Mouse (Mus musculus) forebrain, embryonic 16.5 days (tissue): ENCODE measurements at regions not wholly inside any gene's neighbourhood (a gene's known extent, or its start where the extent isn't known, plus 50 kb on each side); places are given as distances from the start of the nearest gene placed in this dataset.

Experiments used
- ATAC-seq: fragments of 200-750 bp; cut with Nextera tagmentation; 2 replicates; pipeline ENCODE4 v1.8.0; 2017; ENCODE audit warnings: mild to moderate bottlenecking, moderate library complexity
- H3K27ac ChIP-seq: fragments of 300-500 bp; sonication (generic); 2 replicates; pipeline ENCODE4 v1.5.1; 2014; ENCODE audit warnings: low read length, control low read depth
- H3K27me3 ChIP-seq: fragments of 300-500 bp; sonication (generic); replicated peaks from 2 replicates; pipeline ENCODE4 v1.6.1; 2014; ENCODE audit warnings: low read length; ENCODE audit not compliant: control insufficient read depth, insufficient read depth
- H3K36me3 ChIP-seq: fragments of 300-500 bp; sonication (generic); 2 replicates; pipeline ENCODE4 v1.6.1; 2014; ENCODE audit not compliant: control insufficient read depth, insufficient read depth
- H3K4me1 ChIP-seq: fragments of 300-500 bp; sonication (generic); replicated peaks from 2 replicates; pipeline ENCODE4 v1.6.1; 2014; ENCODE audit warnings: low read length; ENCODE audit not compliant: control insufficient read depth, insufficient read depth
- H3K4me2 ChIP-seq: fragments of 300-500 bp; sonication (generic); 2 replicates; pipeline ENCODE4 v1.6.1; 2014; ENCODE audit warnings: mild to moderate bottlenecking, low read length, control low read depth
- H3K4me3 ChIP-seq: fragments of 300-500 bp; sonication (generic); replicated peaks from 2 replicates; pipeline ENCODE4 v1.5.1; 2014; ENCODE audit warnings: mild to moderate bottlenecking, low read length, control low read depth
- H3K9ac ChIP-seq: fragments of 300-500 bp; sonication (generic); replicated peaks from 2 replicates; pipeline ENCODE4 v1.6.1; 2014; ENCODE audit warnings: low read depth, low read length, control low read depth
- H3K9me3 ChIP-seq: fragments of 300-500 bp; sonication (generic); 2 replicates; pipeline ENCODE4 v1.6.1; 2016; ENCODE audit warnings: low read length; ENCODE audit not compliant: control insufficient read depth
- WGBS: fragments of 180-500 bp; shearing (Covaris S2); extraction: QIAGEN DNeasy Blood & Tissue Kit; methylation state at CpG from one replicate; pipeline ENCODE4 v1.1.7; 2014; 5-methylcytosine and 5-hydroxymethylcytosine counted together

GRCm38 (mm10) chr8:116264078-116264477 is 240.7 kb upstream of the Dynlrb2 start:
- Histone ChIP-seq H3K4me1 (no peaks in the 10 kb centered on the region; the same call in 1 of the 2 replicates), H3K27ac (no peak overlapping the region), H3K36me3 (no peaks in the 10 kb centered on the region), H3K9me3 (no peaks in the 10 kb centered on the region), H3K27me3 (no peaks in the 10 kb centered on the region), H3K9ac (no peak overlapping the region), H3K4me3 (no peak overlapping the region), H3K4me2 (no peak overlapping the region)
- WGBS = 93% methylated on average over 3 of the region's 3 CpGs
- no peak for ATAC-seq

DNA sequence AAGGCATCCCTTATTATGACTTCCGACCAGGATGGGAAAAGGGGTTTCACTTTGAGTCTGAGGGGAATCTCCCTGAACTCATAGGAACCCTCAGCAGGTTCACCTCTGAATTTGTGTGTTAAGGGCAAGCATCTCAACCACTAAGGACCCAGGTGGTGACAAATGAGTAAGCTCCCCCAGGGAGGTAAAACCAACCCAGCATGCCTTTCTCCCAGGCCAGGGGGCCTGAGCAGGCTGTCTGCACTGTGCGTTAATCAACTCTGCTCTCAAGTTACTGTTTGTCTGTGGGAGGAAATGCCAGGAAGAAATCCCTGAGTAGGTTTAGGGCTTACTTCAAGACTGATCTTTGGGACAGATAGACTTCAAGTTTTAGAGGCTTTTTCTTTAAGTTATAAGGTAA is 243.5 kb upstream of the Dynlrb2 start:
- 33% methylated on average over 2 of the region's 2 CpGs for WGBS
- Histone ChIP-seq H3K27me3 (no peaks in the 10 kb centered on the region), H3K9me3 (no peaks in the 10 kb centered on the region), H3K27ac (no peak overlapping the region), H3K4me3 (no peak overlapping the region), H3K9ac (no peak overlapping the region), H3K36me3 (no peaks in the 10 kb centered on the region), H3K4me2 (no peak overlapping the region), H3K4me1 (no peaks in the 10 kb centered on the region)
- no peak for ATAC-seq

DNA sequence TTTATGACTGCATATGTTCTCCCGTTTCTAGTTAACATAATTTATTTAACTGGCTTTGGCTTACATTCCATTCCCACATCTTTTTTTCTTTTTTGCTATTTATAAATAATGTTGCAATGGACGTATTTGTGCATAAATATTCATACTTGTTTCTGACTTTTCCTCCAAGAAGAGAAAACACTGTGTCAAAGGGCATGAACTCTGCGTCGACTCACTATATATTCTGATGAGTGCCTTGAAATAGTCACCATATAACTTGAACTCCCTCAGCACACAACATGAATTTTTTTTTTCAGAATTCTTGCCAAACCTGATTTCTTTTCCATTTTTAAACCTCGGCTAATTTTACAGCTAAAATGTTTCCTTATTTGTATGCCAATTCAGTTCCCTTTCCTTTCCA is 249.4 kb upstream of the Dynlrb2 start:
- Histone ChIP-seq H3K4me1 (no peaks in the 10 kb centered on the region), H3K36me3 (no peaks in the 10 kb centered on the region), H3K9ac (no peak overlapping the region), H3K27ac (no peak overlapping the region), H3K27me3 (no peaks in the 10 kb centered on the region), H3K9me3 (no peaks in the 10 kb centered on the region), H3K4me3 (no peak overlapping the region), H3K4me2 (no peak overlapping the region)
- no peak for ATAC-seq
- 76% methylated on average over 5 of the region's 5 CpGs for WGBS

DNA sequence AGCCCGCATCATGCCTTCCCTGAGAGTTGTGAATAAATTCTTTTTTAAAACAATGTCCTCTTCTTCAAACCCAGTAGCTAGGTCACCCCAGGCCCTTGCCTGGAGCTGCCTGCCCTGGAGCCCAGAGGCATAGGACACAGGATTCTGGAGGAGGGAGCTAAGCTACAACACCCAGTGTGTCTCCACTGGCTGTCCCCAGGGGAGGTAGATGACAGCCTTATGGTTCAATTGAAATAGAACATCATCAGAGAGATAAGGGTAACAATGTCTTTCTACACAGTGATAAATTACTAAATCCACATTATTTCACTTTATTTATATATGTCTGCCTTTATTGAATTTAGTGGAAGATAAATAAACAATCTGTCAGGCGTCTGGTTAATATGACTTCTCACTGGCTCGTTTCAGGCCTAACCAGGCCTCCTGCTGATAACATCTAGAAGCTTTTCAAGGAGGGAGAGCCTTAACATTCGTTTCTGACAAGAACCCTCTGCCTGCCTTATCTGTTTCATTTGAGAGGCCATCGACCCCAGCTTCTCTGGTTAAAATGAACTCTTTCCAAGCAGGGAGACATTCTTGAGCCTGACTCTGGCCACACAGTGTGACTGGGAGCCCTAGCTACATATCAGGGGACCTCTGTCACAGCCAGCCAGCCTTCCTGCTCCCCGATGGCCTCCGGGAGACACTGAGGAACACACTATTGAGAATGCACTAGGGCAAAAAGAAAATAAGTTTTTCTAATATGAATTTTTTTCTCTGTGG is 252.1 kb upstream of the Dynlrb2 start:
- no peak overlapping the region for H3K4me3 ChIP-seq
- 70% methylated on average over 7 of the region's 7 CpGs for WGBS
- H3K36me3 ChIP-seq = no peaks in the 10 kb centered on the region
- no peak for ATAC-seq
- no peaks in the 10 kb centered on the region for H3K4me1 ChIP-seq
- H3K27me3 ChIP-seq = no peaks in the 10 kb centered on the region
- H3K9me3 ChIP-seq = no peaks in the 10 kb centered on the region
- H3K27ac ChIP-seq = no peak overlapping the region
- H3K9ac ChIP-seq = no peak overlapping the region
- H3K4me2 ChIP-seq = no peak overlapping the region

GRCm38 (mm10) chr8:116248398-116248797 is 256.4 kb upstream of the Dynlrb2 start:
- no peak for ATAC-seq
- H3K27ac ChIP-seq = no peak overlapping the region
- H3K4me2 ChIP-seq = no peak overlapping the region
- WGBS = 92% methylated on average over 1 of the region's 1 CpGs
- H3K9me3 ChIP-seq = no peaks in the 10 kb centered on the region
- H3K9ac ChIP-seq = no peak overlapping the region
- H3K27me3 ChIP-seq = peaks cover under 1% of the 10 kb centered on the region; the same call in 1 of the 2 replicates
- peaks cover 3% of the 10 kb centered on the region; the same call in 1 of the 2 replicates for H3K4me1 ChIP-seq
- no peaks in the 10 kb centered on the region for H3K36me3 ChIP-seq
- no peak overlapping the region for H3K4me3 ChIP-seq

DNA sequence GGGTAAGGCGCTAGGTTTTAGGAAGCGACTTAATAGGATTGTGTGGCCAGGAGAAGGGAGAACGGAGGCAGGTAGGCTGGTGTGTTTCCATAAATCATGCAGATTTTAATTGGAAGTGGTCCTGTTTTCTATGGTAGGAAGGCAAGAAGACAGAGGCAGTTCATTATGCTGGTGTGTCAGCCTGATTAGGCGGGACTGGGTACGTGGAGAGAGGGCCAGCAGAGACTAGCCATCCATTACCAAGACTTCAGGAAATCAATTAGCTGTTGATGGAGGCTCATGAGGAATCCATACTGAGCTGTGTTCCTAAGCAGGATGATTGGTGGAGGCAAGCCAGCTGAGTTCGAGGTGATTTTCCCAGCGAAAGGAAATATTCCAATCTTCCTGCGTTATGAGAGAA is 261.3 kb upstream of the Dynlrb2 start:
- peaks cover 3% of the 10 kb centered on the region; the same call in 1 of the 2 replicates for H3K4me1 ChIP-seq
- no peak overlapping the region for H3K4me2 ChIP-seq
- H3K36me3 ChIP-seq = no peaks in the 10 kb centered on the region
- no peak overlapping the region for H3K9ac ChIP-seq
- H3K27me3 ChIP-seq = peaks cover 7% of the 10 kb centered on the region; the same call in 1 of the 2 replicates
- H3K4me3 ChIP-seq = no peak overlapping the region
- H3K9me3 ChIP-seq = no peaks in the 10 kb centered on the region
- no peak overlapping the region for H3K27ac ChIP-seq
- 39% methylated on average over 8 of the region's 8 CpGs for WGBS
- ATAC-seq = no peak

DNA sequence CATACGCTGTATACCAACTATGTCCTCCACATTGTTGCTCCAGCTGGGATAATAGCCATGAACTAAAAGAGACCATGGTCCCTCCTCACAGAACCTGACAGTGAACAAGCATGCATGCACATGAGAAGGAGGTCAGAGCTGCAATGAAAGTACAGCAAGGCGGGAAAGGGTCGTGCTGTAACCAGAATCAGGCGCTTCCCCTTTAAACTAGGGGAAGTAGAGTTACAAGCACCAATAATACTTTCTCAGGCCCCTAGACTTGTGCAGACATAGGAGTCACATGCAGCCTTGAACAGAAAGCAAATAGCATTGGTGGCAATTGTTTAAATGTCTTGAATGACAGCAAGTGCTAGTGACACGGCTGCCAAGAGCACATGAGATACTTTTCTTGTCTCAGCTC is 261.8 kb upstream of the Dynlrb2 start:
- Histone ChIP-seq H3K4me1 (peaks cover 3% of the 10 kb centered on the region; the same call in 1 of the 2 replicates), H3K9ac (no peak overlapping the region), H3K27me3 (peaks cover 7% of the 10 kb centered on the region; the same call in 1 of the 2 replicates), H3K36me3 (no peaks in the 10 kb centered on the region), H3K9me3 (no peaks in the 10 kb centered on the region), H3K4me2 (no peak overlapping the region), H3K27ac (no peak overlapping the region), H3K4me3 (no peak overlapping the region)
- no peak for ATAC-seq
- WGBS = 72% methylated on average over 5 of the region's 5 CpGs

GRCm38 (mm10) chr8:116241987-116242242 is 262.9 kb upstream of the Dynlrb2 start:
- Histone ChIP-seq H3K36me3 (no peaks in the 10 kb centered on the region), H3K9ac (no peak overlapping the region), H3K4me3 (no peak overlapping the region), H3K9me3 (no peaks in the 10 kb centered on the region), H3K4me2 (no peak overlapping the region), H3K27me3 (peaks cover 7% of the 10 kb centered on the region; the same call in 1 of the 2 replicates), H3K4me1 (peaks cover 3% of the 10 kb centered on the region; the same call in 1 of the 2 replicates), H3K27ac (no peak overlapping the region)
- WGBS = 83% methylated on average over 5 of the region's 5 CpGs
- no peak for ATAC-seq

DNA sequence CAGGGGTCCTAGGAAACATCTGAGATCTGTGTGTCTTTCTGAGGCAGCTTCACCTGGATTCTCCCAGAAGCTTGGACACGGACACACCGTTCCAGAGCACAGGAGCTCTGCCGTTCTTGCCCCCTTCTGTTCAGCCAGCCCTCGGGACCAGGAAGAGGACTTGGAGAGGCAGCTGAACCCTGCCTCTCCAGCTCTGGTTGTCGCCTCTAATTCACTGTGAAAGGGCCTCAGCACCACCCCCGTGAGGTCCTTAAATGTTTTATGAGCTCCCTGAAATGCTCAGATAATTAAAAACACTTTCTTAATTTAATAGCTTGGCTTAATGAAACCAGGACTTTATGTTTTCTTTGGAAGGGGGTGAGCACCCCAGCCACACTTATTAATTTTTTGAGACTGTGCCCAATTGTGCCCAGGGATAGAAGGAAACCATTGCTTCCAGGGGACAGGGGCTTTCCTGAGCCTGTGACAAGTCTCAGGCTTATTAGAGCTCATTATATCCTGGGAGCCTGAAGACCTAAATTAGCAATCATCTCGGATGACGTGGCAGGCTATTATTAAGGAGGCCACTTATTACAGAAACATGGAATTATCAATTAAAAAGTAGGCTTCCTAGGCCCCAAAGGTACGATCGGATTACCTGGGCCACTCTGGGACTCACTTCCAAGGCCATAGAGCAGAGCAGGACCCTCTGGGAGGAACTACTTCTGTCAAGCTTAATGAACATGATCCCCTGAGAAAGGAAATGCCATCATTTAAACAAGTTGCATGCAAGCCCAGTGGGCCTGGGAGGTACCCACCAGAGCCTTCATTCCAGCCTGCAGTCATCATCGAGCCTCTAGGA is 263.4 kb upstream of the Dynlrb2 start:
- no peak overlapping the region for H3K4me2 ChIP-seq
- H3K27me3 ChIP-seq = peaks cover 7% of the 10 kb centered on the region; the same call in 1 of the 2 replicates
- no peak overlapping the region for H3K4me3 ChIP-seq
- ATAC-seq = no peak
- no peaks in the 10 kb centered on the region for H3K36me3 ChIP-seq
- H3K9me3 ChIP-seq = no peaks in the 10 kb centered on the region
- H3K4me1 ChIP-seq = peaks cover 3% of the 10 kb centered on the region; the same call in 1 of the 2 replicates
- H3K27ac ChIP-seq = no peak overlapping the region
- no peak overlapping the region for H3K9ac ChIP-seq
- WGBS = 32% methylated on average over 11 of the region's 11 CpGs
